Mouse (Mus musculus): ENCODE results near the gene Tbata. TPM values are rescaled to one million over a fixed set of nuclear protein-coding genes. Genes with fewer than 3 reads are reported as not detected.

The Tbata gene
- polyA plus RNA-seq, 1 experiment from 2014 or later: not detected

GRCm38 (mm10) chr10:61216163-61216562, 44.4 kb downstream of the Tbata start:
- Histone ChIP-seq H3K27me3 (replicated peaks) (peaks cover 20% of the 10 kb centered on the region), H3K9me3 (replicated peaks) (0 out of 2 replicates have a peak, but pooled peaks cover 7% of the 10 kb centered on the region), H3K4me1 (peaks cover 4% of the 10 kb centered on the region), H3K27ac (no peak overlapping the region), H3K4me3 (no peak overlapping the region), H3K9ac (no peak overlapping the region), H3K4me2 (no peak overlapping the region), H3K36me3 (no peaks in the 10 kb centered on the region)
- no peak for ATAC-seq
- WGBS (ENCODE audit: insufficient replicate concordance): 15% methylated on average over 4 of the region's 4 CpGs

GRCm38 (mm10) chr10:61219318-61219717, 47.6 kb downstream of the Tbata start:
- WGBS (ENCODE audit: insufficient replicate concordance): 74% methylated on average over 4 of the region's 4 CpGs

GRCm38 (mm10) chr10:61225694-61226093, 53.9 kb downstream of the Tbata start:
- Histone ChIP-seq H3K9ac (no peak overlapping the region), H3K4me3 (no peak overlapping the region), H3K4me2 (no peak overlapping the region), H3K9me3 (replicated peaks) (no peaks in the 10 kb centered on the region), H3K27ac (no peak overlapping the region), H3K27me3 (replicated peaks) (no peaks in the 10 kb centered on the region; the same call in 1 of the 2 replicates), H3K4me1 (no peaks in the 10 kb centered on the region), H3K36me3 (no peaks in the 10 kb centered on the region)
- no peak for ATAC-seq
- 60% methylated on average over 5 of the region's 5 CpGs for WGBS (ENCODE audit: insufficient replicate concordance)

More at GRCm38 (mm10) chr10:61219318-61219717, 47.6 kb downstream of the Tbata start:
- ATAC-seq: no peak
- Histone ChIP-seq H3K9me3 (replicated peaks) (0 out of 2 replicates have a peak, but pooled peaks cover 7% of the 10 kb centered on the region), H3K27ac (no peak overlapping the region), H3K4me1 (no peaks in the 10 kb centered on the region), H3K4me3 (no peak overlapping the region), H3K27me3 (replicated peaks) (peaks cover 4% of the 10 kb centered on the region; the same call in 1 of the 2 replicates), H3K36me3 (no peaks in the 10 kb centered on the region), H3K9ac (no peak overlapping the region), H3K4me2 (no peak overlapping the region)

GRCm38 (mm10) chr10:61226784-61227396, 55.1 kb downstream of the Tbata start:
- Histone ChIP-seq H3K27me3 (replicated peaks) (no peaks in the 10 kb centered on the region; the same call in 1 of the 2 replicates), H3K4me2 (no peak overlapping the region), H3K9me3 (replicated peaks) (no peaks in the 10 kb centered on the region), H3K36me3 (no peaks in the 10 kb centered on the region), H3K4me1 (no peaks in the 10 kb centered on the region), H3K4me3 (no peak overlapping the region), H3K27ac (no peak overlapping the region), H3K9ac (no peak overlapping the region)
- ATAC-seq: no peak
- 41% methylated on average over 4 of the region's 4 CpGs for WGBS (ENCODE audit: insufficient replicate concordance)

- Histone ChIP-seq H3K9me3 (replicated peaks) (no peaks in the 10 kb centered on the region), H3K9ac (no peak overlapping the region), H3K27me3 (replicated peaks) (no peaks in the 10 kb centered on the region), H3K4me2 (no peak overlapping the region), H3K27ac (no peak overlapping the region), H3K4me1 (no peaks in the 10 kb centered on the region), H3K36me3 (no peaks in the 10 kb centered on the region), H3K4me3 (no peak overlapping the region)
- no peak for ATAC-seq
- 65% methylated on average over 3 of the region's 3 CpGs for WGBS (ENCODE audit: insufficient replicate concordance)
Observed at GRCm38 (mm10) chr10:61231756-61232155, 60.0 kb downstream of the Tbata start.

- 34% methylated on average over 7 of the region's 7 CpGs for WGBS (ENCODE audit: insufficient replicate concordance)
- H3K4me2 ChIP-seq: no peak overlapping the region
- no peak overlapping the region for H3K9ac ChIP-seq
- no peak for ATAC-seq
- H3K9me3 ChIP-seq (replicated peaks): no peaks in the 10 kb centered on the region
- no peaks in the 10 kb centered on the region for H3K4me1 ChIP-seq
- no peaks in the 10 kb centered on the region for H3K27me3 ChIP-seq (replicated peaks)
- no peak overlapping the region for H3K27ac ChIP-seq
- H3K36me3 ChIP-seq: no peaks in the 10 kb centered on the region
- H3K4me3 ChIP-seq: no peak overlapping the region
Observed at GRCm38 (mm10) chr10:61232858-61233567, 61.3 kb downstream of the Tbata start.

GRCm38 (mm10) chr10:61234319-61234718, 62.6 kb downstream of the Tbata start:
- Histone ChIP-seq H3K4me3 (no peak overlapping the region), H3K9me3 (replicated peaks) (no peaks in the 10 kb centered on the region), H3K4me1 (no peaks in the 10 kb centered on the region), H3K36me3 (no peaks in the 10 kb centered on the region), H3K4me2 (no peak overlapping the region), H3K27me3 (replicated peaks) (no peaks in the 10 kb centered on the region), H3K27ac (no peak overlapping the region), H3K9ac (no peak overlapping the region)
- ATAC-seq: no peak
- 66% methylated on average over 4 of the region's 4 CpGs for WGBS (ENCODE audit: insufficient replicate concordance)

- no peak overlapping the region for H3K4me2 ChIP-seq
- no peaks in the 10 kb centered on the region for H3K27me3 ChIP-seq (replicated peaks)
- no peak overlapping the region for H3K9ac ChIP-seq
- no peak for ATAC-seq
- no peaks in the 10 kb centered on the region for H3K36me3 ChIP-seq
- no peaks in the 10 kb centered on the region for H3K4me1 ChIP-seq
- no peaks in the 10 kb centered on the region for H3K9me3 ChIP-seq (replicated peaks)
- H3K27ac ChIP-seq: no peak overlapping the region
- WGBS (ENCODE audit: insufficient replicate concordance): 67% methylated on average over 6 of the region's 6 CpGs
- H3K4me3 ChIP-seq: no peak overlapping the region
Observed at GRCm38 (mm10) chr10:61235677-61236267, 64.0 kb downstream of the Tbata start.

- H3K9ac ChIP-seq: no peak overlapping the region
- no peaks in the 10 kb centered on the region for H3K27me3 ChIP-seq (replicated peaks)
- H3K36me3 ChIP-seq: no peaks in the 10 kb centered on the region
- no peak overlapping the region for H3K27ac ChIP-seq
- no peaks in the 10 kb centered on the region for H3K4me1 ChIP-seq
- 33% methylated on average over 4 of the region's 4 CpGs for WGBS (ENCODE audit: insufficient replicate concordance)
- H3K4me2 ChIP-seq: no peak overlapping the region
- no peak for ATAC-seq
- no peak overlapping the region for H3K4me3 ChIP-seq
- no peaks in the 10 kb centered on the region for H3K9me3 ChIP-seq (replicated peaks)
Observed at GRCm38 (mm10) chr10:61236683-61237390, 65.1 kb downstream of the Tbata start.

- H3K4me1 ChIP-seq: no peaks in the 10 kb centered on the region
- WGBS (ENCODE audit: insufficient replicate concordance): 63% methylated on average over 6 of the region's 6 CpGs
- H3K9ac ChIP-seq: no peak overlapping the region
- H3K4me3 ChIP-seq: no peak overlapping the region
- H3K27ac ChIP-seq: no peak overlapping the region
- no peak overlapping the region for H3K4me2 ChIP-seq
- ATAC-seq: no peak
- H3K9me3 ChIP-seq (replicated peaks): no peaks in the 10 kb centered on the region
- H3K27me3 ChIP-seq (replicated peaks): no peaks in the 10 kb centered on the region
- H3K36me3 ChIP-seq: no peaks in the 10 kb centered on the region
Observed at GRCm38 (mm10) chr10:61237391-61237785, 65.6 kb downstream of the Tbata start.
